Mouse (Mus musculus) bone marrow macrophage, adult 2 months (primary cell): ENCODE data around the gene Antxr1. TPM values are rescaled to one million over a fixed set of nuclear protein-coding genes. Genes with fewer than 3 reads are reported as not detected.

Experiments
- H3K27ac ChIP-seq: 2 replicates; pipeline ENCODE4 v1.5.1; 2012; ENCODE audit warnings: low read depth, low read length; ENCODE audit not compliant: insufficient read depth
- H3K4me1 ChIP-seq: 2 replicates; pipeline ENCODE4 v1.6.1; 2012; ENCODE audit warnings: low read length; ENCODE audit not compliant: control insufficient read depth, insufficient read depth
- H3K4me3 ChIP-seq: 2 replicates; pipeline ENCODE4 v1.5.1; 2012; ENCODE audit warnings: mild to moderate bottlenecking, low read length, moderate library complexity; ENCODE audit not compliant: insufficient read depth
- CTCF ChIP-seq: IDR thresholded peaks from 2 replicates; pipeline ENCODE4 v1.5.1; 2012; ENCODE audit warnings: low read depth, mild to moderate bottlenecking, low read length, moderate library complexity
- POLR2A ChIP-seq: IDR thresholded peaks from 2 replicates; pipeline ENCODE4 v1.6.1; 2012; ENCODE audit warnings: mild to moderate bottlenecking, low read depth, low read length, borderline replicate concordance
- polyA plus RNA-seq: library from polyadenylated mRNA; stranded (reverse); fragments of >200 nt; gene quantifications from 2 replicates; pipeline ENCODE4 v1.2.4, GENCODE M21; 2012; ENCODE audit not compliant: missing spikeins, insufficient read depth, insufficient read length

The Antxr1 gene
- polyA plus RNA-seq, 1 experiment = 1.5 TPM

- H3K4me3 ChIP-seq = no peak overlapping the region
- H3K4me1 ChIP-seq = peaks cover 27% of the 10 kb centered on the region
- no peak overlapping the region for H3K27ac ChIP-seq
- no peak for TF ChIP-seq POLR2A
- TF ChIP-seq CTCF = no peak
Observed at GRCm38 (mm10) chr6:87273791-87274190, 61.8 kb downstream of the Antxr1 start.

- Histone ChIP-seq H3K4me1 (peaks cover 22% of the 10 kb centered on the region), H3K27ac (no peak overlapping the region), H3K4me3 (no peak overlapping the region)
- no peak for TF ChIP-seq POLR2A
- TF ChIP-seq CTCF = no peak
Observed at GRCm38 (mm10) chr6:87273141-87273540, 62.5 kb downstream of the Antxr1 start.

- Histone ChIP-seq H3K27ac (no peak overlapping the region), H3K4me3 (no peak overlapping the region), H3K4me1 (peaks cover 14% of the 10 kb centered on the region)
- TF ChIP-seq CTCF (no peak), POLR2A (no peak)
Observed at GRCm38 (mm10) chr6:87272202-87272601, 63.4 kb downstream of the Antxr1 start.

GRCm38 (mm10) chr6:87270452-87270851 is 65.2 kb downstream of the Antxr1 start:
- H3K27ac ChIP-seq = no peak overlapping the region
- peaks cover 5% of the 10 kb centered on the region; the same call in 1 of the 2 replicates for H3K4me1 ChIP-seq
- TF ChIP-seq POLR2A (no peak), CTCF (no peak)
- no peak overlapping the region for H3K4me3 ChIP-seq

GRCm38 (mm10) chr6:87269950-87270349 is 65.7 kb downstream of the Antxr1 start:
- Histone ChIP-seq H3K27ac (no peak overlapping the region), H3K4me3 (no peak overlapping the region), H3K4me1 (peaks cover 7% of the 10 kb centered on the region)
- no peak for TF ChIP-seq CTCF
- no peak for TF ChIP-seq POLR2A

- H3K4me3 ChIP-seq = no peak overlapping the region
- no peak overlapping the region for H3K27ac ChIP-seq
- peaks cover 28% of the 10 kb centered on the region for H3K4me1 ChIP-seq
- no peak for TF ChIP-seq CTCF
- no peak for TF ChIP-seq POLR2A
Observed at GRCm38 (mm10) chr6:87262666-87263065, 73.0 kb downstream of the Antxr1 start.

- TF ChIP-seq POLR2A (no peak), CTCF (no peak)
- Histone ChIP-seq H3K4me1 (peaks cover 45% of the 10 kb centered on the region), H3K4me3 (no peak overlapping the region), H3K27ac (no peak overlapping the region)
Observed at GRCm38 (mm10) chr6:87258976-87259375, 76.6 kb downstream of the Antxr1 start.

GRCm38 (mm10) chr6:87257981-87258775 is 77.4 kb downstream of the Antxr1 start:
- Histone ChIP-seq H3K4me3 (no peak overlapping the region), H3K27ac (peak overlapping the region; percentile 52), H3K4me1 (peaks cover 45% of the 10 kb centered on the region)
- TF ChIP-seq CTCF (no peak), POLR2A (no peak)

- TF ChIP-seq CTCF (no peak), POLR2A (no peak)
- Histone ChIP-seq H3K4me1 (peaks cover 45% of the 10 kb centered on the region), H3K27ac (no peak overlapping the region), H3K4me3 (no peak overlapping the region)
Observed at GRCm38 (mm10) chr6:87257471-87257870, 78.2 kb downstream of the Antxr1 start.

GRCm38 (mm10) chr6:87255668-87256067 is 80.0 kb downstream of the Antxr1 start:
- TF ChIP-seq CTCF (no peak), POLR2A (no peak)
- peaks cover 45% of the 10 kb centered on the region for H3K4me1 ChIP-seq
- H3K4me3 ChIP-seq = peak overlapping the region; percentile 12; the same call in 1 of the 2 replicates
- no peak overlapping the region for H3K27ac ChIP-seq
